8 mouse cellular contexts compared by ENCODE assay signal in genomic region chr11:50841023-50841735, GRCm38 (mm10). TPM values are rescaled to one million over a fixed set of nuclear protein-coding genes. Genes with fewer than 3 reads are reported as not detected.
DNase-seq lines count a peak whose midpoint lies in the region; ATAC-seq and TF ChIP-seq lines count a peak whose summit lies in the region.

Gene Zfp879 (minus strand): TSS chr11:50841552.

- no peaks in the 10 kb centered on the region for H3K27me3 ChIP-seq in embryonic facial prominence, embryonic 11.5 days (ENCODE audit: control insufficient read depth, insufficient read depth, low read length)
- no peaks in the 10 kb centered on the region for H3K27me3 ChIP-seq in heart, adult 2 months (ENCODE audit: control insufficient read depth, insufficient read depth, low read length)
- no peaks in the 10 kb centered on the region for H3K27me3 ChIP-seq in kidney, adult 2 months (replicated peaks; ENCODE audit: control insufficient read depth, insufficient read depth, low read length)
- H3K27me3 ChIP-seq in limb, embryonic 10.5 days (ENCODE audit: low read depth, poor library complexity, severe bottlenecking), result peaks cover 12% of the 10 kb centered on the region; the same call in 1 of the 2 replicates
- H3K27me3 ChIP-seq in midbrain, embryonic 13.5 days, result 0 out of 2 replicates have a peak, but pooled peaks cover 5% of the 10 kb centered on the region

- intact Hi-C loops in heart, adult 2 months (cut with DNase I), result loop anchor here (5.0 kb wide), 1 partner anchor 76 kb away; the partner anchor contains the start of gene Zfp2

- 0 out of 2 replicates have a peak within 1 kb of the TSS, but pooled peaks have one; percentile 32 for H3K27ac ChIP-seq in embryonic facial prominence, embryonic 11.5 days (replicated peaks; ENCODE audit: low read depth, low read length)
- peak within 1 kb of the TSS; percentile 62 for H3K27ac ChIP-seq in heart, adult 2 months
- H3K27ac ChIP-seq in kidney, adult 2 months (ENCODE audit: insufficient read depth, low read depth, low read length), result peak within 1 kb of the TSS; percentile 77
- H3K27ac ChIP-seq in limb, embryonic 10.5 days, result peak within 1 kb of the TSS; percentile 88
- peak within 1 kb of the TSS; percentile 73 for H3K27ac ChIP-seq in midbrain, embryonic 13.5 days

- no peaks in the 10 kb centered on the region for H3K9me3 ChIP-seq in embryonic facial prominence, embryonic 11.5 days (replicated peaks; ENCODE audit: control insufficient read depth, low read length)
- H3K9me3 ChIP-seq in limb, embryonic 10.5 days (replicated peaks), result no peaks in the 10 kb centered on the region
- H3K9me3 ChIP-seq in midbrain, embryonic 13.5 days, result no peaks in the 10 kb centered on the region

- DNase-seq in adrenal gland, postnatal 36 days, result peak; percentile 91 to 94
- peak; percentile 97 for DNase-seq in embryonic facial prominence, embryonic 11.5 days (ENCODE audit: low spot score)
- DNase-seq in heart, adult 2 months, result peak; percentile 86 to 90
- DNase-seq in kidney, adult 2 months, result peak; percentile 97
- DNase-seq in limb, embryonic 10.5 days (ENCODE audit: low spot score), result peak; percentile 96
- DNase-seq in spleen, adult 18-20 months, result peak; percentile 75 to 80

- H3K9ac ChIP-seq in embryonic facial prominence, embryonic 11.5 days (replicated peaks; ENCODE audit: low read length), result peak within 1 kb of the TSS; percentile 73
- H3K9ac ChIP-seq in heart, adult 2 months (ENCODE audit: low read depth, low read length), result peak within 1 kb of the TSS; percentile 63
- peak within 1 kb of the TSS; percentile 74 for H3K9ac ChIP-seq in midbrain, embryonic 13.5 days (replicated peaks)

- no peaks in the 10 kb centered on the region for H3K4me1 ChIP-seq in embryonic facial prominence, embryonic 11.5 days (ENCODE audit: control insufficient read depth, insufficient read depth, low read length)
- H3K4me1 ChIP-seq in heart, adult 2 months (ENCODE audit: control insufficient read depth, insufficient read depth, low read length), result no peaks in the 10 kb centered on the region
- H3K4me1 ChIP-seq in kidney, adult 2 months (ENCODE audit: control insufficient read depth, insufficient read depth, low read length), result peaks cover 6% of the 10 kb centered on the region; the same call in 1 of the 2 replicates
- H3K4me1 ChIP-seq in limb, embryonic 10.5 days, result peaks cover 7% of the 10 kb centered on the region
- peaks cover 6% of the 10 kb centered on the region; the same call in 1 of the 2 replicates for H3K4me1 ChIP-seq in midbrain, embryonic 13.5 days (replicated peaks)

- H3K79me2 ChIP-seq in heart, adult 2 months (replicated peaks; ENCODE audit: control insufficient read depth, insufficient read depth, low read length), result no peaks in the 10 kb centered on the region

- no peak for TF ChIP-seq CTCF in heart, adult 2 months (IDR thresholded peaks at IDR 0.05)
- no peak for TF ChIP-seq CTCF in kidney, adult 2 months (conservative IDR thresholded peaks at IDR 0.05; ENCODE audit: insufficient read depth, insufficient read length, low read depth, low read length)

- peak within 1 kb of the TSS; percentile 69 for H3K4me2 ChIP-seq in embryonic facial prominence, embryonic 11.5 days (ENCODE audit: low read depth, low read length)
- H3K4me2 ChIP-seq in midbrain, embryonic 13.5 days (replicated peaks), result peak within 1 kb of the TSS; percentile 65

- peak; percentile 61 for TF ChIP-seq POLR2A in heart, adult 2 months (IDR thresholded peaks at IDR 0.05; ENCODE audit: insufficient read depth, low read depth, low read length)
- TF ChIP-seq POLR2A in kidney, adult 2 months (IDR thresholded peaks at IDR 0.05; ENCODE audit: low read depth, low read length), result peak; percentile 36

- no peaks in the 10 kb centered on the region for H3K36me3 ChIP-seq in embryonic facial prominence, embryonic 11.5 days (replicated peaks; ENCODE audit: control insufficient read depth, insufficient read depth, low read depth, low read length)
- no peaks in the 10 kb centered on the region for H3K36me3 ChIP-seq in heart, adult 2 months (ENCODE audit: control insufficient read depth, insufficient read depth, low read length)
- no peaks in the 10 kb centered on the region for H3K36me3 ChIP-seq in kidney, adult 2 months (ENCODE audit: control insufficient read depth, insufficient read depth, low read length)
- no peaks in the 10 kb centered on the region for H3K36me3 ChIP-seq in limb, embryonic 10.5 days
- H3K36me3 ChIP-seq in midbrain, embryonic 13.5 days, result no peaks in the 10 kb centered on the region

- peak within 1 kb of the TSS; percentile 29; the same call in 1 of the 2 replicates for H3K4me3 ChIP-seq in embryonic facial prominence, embryonic 11.5 days (ENCODE audit: low read depth, low read length)
- H3K4me3 ChIP-seq in heart, adult 2 months, result peak within 1 kb of the TSS; percentile 49
- H3K4me3 ChIP-seq in kidney, adult 2 months (ENCODE audit: insufficient read depth, low read depth, low read length), result peak within 1 kb of the TSS; percentile 56
- H3K4me3 ChIP-seq in limb, embryonic 10.5 days, result peak within 1 kb of the TSS; percentile 49
- peak within 1 kb of the TSS; percentile 47 for H3K4me3 ChIP-seq in midbrain, embryonic 13.5 days (replicated peaks)

- TF ChIP-seq EP300 in heart, adult 2 months (IDR thresholded peaks at IDR 0.05; ENCODE audit: insufficient read depth, low read depth, low read length), result no peak

- ATAC-seq in embryonic facial prominence, embryonic 11.5 days (replicated peaks; ENCODE audit: insufficient number of reproducible peaks, low FRiP score, low TSS enrichment, low read depth), result peak; percentile 86
- peak; percentile 98 for ATAC-seq in midbrain, embryonic 13.5 days
- ATAC-seq in monocyte, adult 5-6 weeks (replicated peaks; ENCODE audit: insufficient number of reproducible peaks, low FRiP score, low TSS enrichment, poor library complexity, severe bottlenecking), result no peak; the same call in 1 of the 2 replicates

- WGBS in embryonic facial prominence, embryonic 11.5 days, result 25% methylated on average over 22 of the region's 22 CpGs
- 15% methylated on average over 22 of the region's 22 CpGs for WGBS in heart, adult 2 months
- 12% methylated on average over 22 of the region's 22 CpGs for WGBS in kidney, adult 2 months
- 25% methylated on average over 22 of the region's 22 CpGs for WGBS in limb, embryonic 10.5 days
- 26% methylated on average over 22 of the region's 22 CpGs for WGBS in midbrain, embryonic 13.5 days

RNA-seq across cellular contexts. Expression of gene Zfp879, which starts in this region (rescaled TPM):
- under 1 TPM; 0.56 to 0.69 TPM for total RNA-seq in adrenal gland, postnatal 36 days (2021)
- polyA plus RNA-seq in embryonic facial prominence, embryonic 11.5 days (2014; fragmentation: Nextera tagmentation; extraction: Ambion mirVana), result 0.78 and 1.00 TPM in 2 replicates
- 1 to 10 TPM; 1.4 to 1.7 TPM for total RNA-seq in heart, adult 2 months (2021)
- 0.37 and 0.53 TPM in 2 replicates for polyA plus RNA-seq in heart, adult 2 months (2012; rRNA removed)
- polyA plus RNA-seq in kidney, adult 2 months (2012; rRNA removed), result 0.58 and 0.64 TPM in 2 replicates
- polyA plus RNA-seq in limb, embryonic 10.5 days (2016; fragmentation: Nextera tagmentation; extraction: Ambion mirVana), result 0.63 TPM in 2 replicates
- 1.2 and 1.4 TPM in 2 replicates for polyA plus RNA-seq in midbrain, embryonic 13.5 days (2015; fragmentation: Nextera tagmentation; extraction: Ambion mirVana)
- not detected in 3 replicates for total RNA-seq in monocyte, adult 5-6 weeks (2017)

Comparison
In these comparisons a context has a peak if more than half of its experiments do, and no peak if none do; other contexts are left out.
1. Peak in DNase-seq in adrenal gland, postnatal 36 days; RNA of the gene not detected or under 1 TPM.
2. Peak in DNase-seq, ATAC-seq, H3K4me3 ChIP-seq, H3K27ac ChIP-seq, H3K9ac ChIP-seq and H3K4me2 ChIP-seq in embryonic facial prominence, embryonic 11.5 days; RNA of the gene not detected or under 1 TPM.
3. Peak in DNase-seq, H3K4me3 ChIP-seq and H3K27ac ChIP-seq in kidney, adult 2 months; RNA of the gene not detected or under 1 TPM.
4. Peak in DNase-seq, H3K4me3 ChIP-seq and H3K27ac ChIP-seq in limb, embryonic 10.5 days; RNA of the gene not detected or under 1 TPM.
5. H3K27ac ChIP-seq: peak in every context shown above with its lines; median percentile 88 in limb, embryonic 10.5 days; 77 in kidney, adult 2 months; 73 in midbrain, embryonic 13.5 days; 62 in heart, adult 2 months; 32 in embryonic facial prominence, embryonic 11.5 days.